Mouse (Mus musculus) heart, embryonic 13.5 days (tissue): ENCODE measurements at regions not wholly inside any gene's neighbourhood (a gene's known extent, or its start where the extent isn't known, plus 50 kb on each side); places are given as distances from the start of the nearest gene placed in this dataset.

Experiments used
- ATAC-seq: fragments of 200-750 bp; cut with Nextera tagmentation; 2 replicates; pipeline ENCODE4 v1.8.0; 2017; ENCODE audit warnings: moderate TSS enrichment; ENCODE audit not compliant: insufficient number of reproducible peaks, low FRiP score, low TSS enrichment; ENCODE audit errors: extremely low read depth
- H3K27ac ChIP-seq: fragments of 300-500 bp; sonication (generic); replicated peaks from 2 replicates; pipeline ENCODE4 v1.5.1; 2015; ENCODE audit warnings: moderate library complexity, mild to moderate bottlenecking, inconsistent platforms
- H3K27me3 ChIP-seq: fragments of 300-500 bp; sonication (generic); replicated peaks from 2 replicates; pipeline ENCODE4 v1.6.1; 2015; ENCODE audit warnings: mild to moderate bottlenecking, inconsistent platforms
- H3K36me3 ChIP-seq: fragments of 300-500 bp; sonication (generic); 2 replicates; pipeline ENCODE4 v1.6.1; 2015; ENCODE audit warnings: mild to moderate bottlenecking, inconsistent platforms
- H3K4me1 ChIP-seq: fragments of 300-500 bp; sonication (generic); 2 replicates; pipeline ENCODE4 v1.6.1; 2015; ENCODE audit warnings: inconsistent platforms
- H3K4me2 ChIP-seq: fragments of 300-500 bp; sonication (generic); 2 replicates; pipeline ENCODE4 v1.6.1; 2015; ENCODE audit warnings: inconsistent platforms, mild to moderate bottlenecking, moderate library complexity
- H3K4me3 ChIP-seq: fragments of 300-500 bp; sonication (generic); 2 replicates; pipeline ENCODE4 v1.5.1; 2015; ENCODE audit warnings: moderate library complexity, mild to moderate bottlenecking, inconsistent platforms
- H3K9ac ChIP-seq: fragments of 300-500 bp; sonication (generic); 2 replicates; pipeline ENCODE4 v1.6.1; 2015; ENCODE audit warnings: inconsistent platforms, mild to moderate bottlenecking, moderate library complexity
- H3K9me3 ChIP-seq: fragments of 300-500 bp; sonication (generic); 2 replicates; pipeline ENCODE4 v1.6.1; 2016; ENCODE audit warnings: inconsistent platforms
- WGBS: fragments of 180-500 bp; shearing (Covaris S2); methylation state at CpG from one replicate; pipeline ENCODE4 v1.1.7; 2015; ENCODE audit warnings: mixed read lengths; 5-methylcytosine and 5-hydroxymethylcytosine counted together

DNA sequence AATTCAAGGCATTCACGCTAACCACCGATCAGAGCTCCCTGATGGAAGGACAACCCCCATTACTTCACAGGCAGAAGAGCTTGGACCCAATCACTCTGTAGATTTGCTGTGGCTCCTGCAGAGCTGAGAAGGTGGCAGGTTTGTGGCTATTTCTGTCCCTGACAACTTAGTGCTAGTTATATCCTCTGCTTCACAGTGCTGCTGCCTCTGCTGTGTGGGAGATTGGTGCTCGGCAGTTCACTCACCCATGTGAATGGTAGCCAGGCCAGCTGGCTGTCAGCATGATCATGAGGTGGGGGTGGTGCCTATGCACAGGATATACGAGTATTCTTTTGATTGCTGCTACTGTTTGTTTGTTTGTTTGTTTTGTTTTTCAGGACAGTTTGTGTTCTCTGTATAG, 113.9 kb downstream of the Gm10131 start:
- Histone ChIP-seq H3K9me3 (no peaks in the 10 kb centered on the region), H3K4me1 (peaks cover 43% of the 10 kb centered on the region), H3K27ac (peak overlapping the region; percentile 91), H3K9ac (peak overlapping the region; percentile 52; the same call in 1 of the 2 replicates), H3K4me2 (peak overlapping the region; percentile 37), H3K27me3 (no peaks in the 10 kb centered on the region), H3K4me3 (no peak overlapping the region), H3K36me3 (no peaks in the 10 kb centered on the region)
- peak; percentile 78; the same call in 1 of the 2 replicates for ATAC-seq
- WGBS: 23% methylated on average over 4 of the region's 4 CpGs

DNA sequence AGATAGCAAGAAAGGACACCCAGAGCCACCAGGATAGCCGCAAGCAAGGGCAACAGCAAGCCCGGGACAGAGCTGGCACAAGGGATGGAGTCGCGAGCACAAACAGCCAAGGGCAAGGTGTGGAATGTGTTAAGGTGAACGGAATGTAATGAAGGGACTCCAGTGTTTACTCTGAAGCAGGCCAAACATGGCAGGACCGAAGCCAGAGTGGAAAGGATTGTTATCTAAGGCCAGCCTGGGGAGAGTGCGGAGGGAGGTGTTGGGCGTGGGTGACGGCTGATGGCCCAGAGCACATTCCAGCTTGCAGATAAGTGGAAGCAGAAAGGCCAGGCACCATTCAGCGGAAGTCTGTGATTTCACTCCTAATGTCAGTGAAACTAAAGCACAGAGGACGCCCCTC, 118.6 kb downstream of the Gm10131 start:
- no peaks in the 10 kb centered on the region for H3K9me3 ChIP-seq
- peak overlapping the region; percentile 60 for H3K9ac ChIP-seq
- H3K4me2 ChIP-seq: peak overlapping the region; percentile 38
- peaks cover 65% of the 10 kb centered on the region for H3K4me1 ChIP-seq
- H3K36me3 ChIP-seq: no peaks in the 10 kb centered on the region
- H3K4me3 ChIP-seq: no peak overlapping the region
- ATAC-seq: peak; percentile 74; the same call in 1 of the 2 replicates
- WGBS: 3% methylated on average over 11 of the region's 11 CpGs
- peak overlapping the region; percentile 98 for H3K27ac ChIP-seq
- H3K27me3 ChIP-seq: no peaks in the 10 kb centered on the region

DNA sequence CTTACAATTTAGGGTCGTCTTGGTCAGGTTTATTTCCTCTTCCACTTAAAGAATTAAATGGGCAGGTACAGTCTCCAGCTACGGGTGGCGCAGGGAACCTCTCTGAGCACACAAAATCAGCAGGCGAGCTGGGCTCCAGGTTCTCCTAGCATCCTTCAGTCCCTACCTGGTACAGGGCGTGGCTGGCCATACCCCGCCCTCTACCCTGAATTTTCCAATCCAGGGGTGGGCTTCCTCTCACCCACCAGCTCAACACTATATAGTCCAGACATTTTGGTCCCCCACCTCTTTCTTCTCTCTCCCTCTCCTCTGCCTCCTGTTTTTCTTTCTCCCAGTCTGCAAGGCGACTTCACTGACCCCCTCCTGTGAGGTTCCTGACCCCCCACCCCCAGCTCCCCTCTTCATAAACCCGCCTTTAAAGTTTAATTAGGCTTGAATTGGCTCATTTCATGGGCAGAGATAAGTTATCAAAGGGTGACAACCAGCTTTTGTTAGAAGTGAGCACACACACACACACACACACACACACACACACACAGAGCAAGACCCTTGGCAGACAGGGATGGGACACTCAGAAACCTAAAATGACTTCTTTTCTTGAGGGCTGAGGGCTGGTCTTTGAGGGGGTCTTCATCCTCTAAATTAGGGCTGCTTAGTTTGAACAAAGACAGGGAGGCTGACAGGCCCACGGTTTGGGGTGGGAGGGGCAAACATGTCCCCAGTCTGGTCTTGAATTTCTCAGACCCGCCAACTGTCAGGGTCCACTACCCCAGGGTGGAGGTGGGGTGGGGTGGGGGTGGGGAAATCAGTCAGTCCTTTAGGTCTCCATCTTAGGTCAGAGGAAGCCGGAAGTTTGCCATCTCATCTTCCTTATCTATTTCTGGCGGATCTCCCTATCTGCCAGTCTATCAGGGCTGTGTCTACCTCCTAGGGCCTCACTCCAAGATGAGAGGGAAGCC, 119.3 kb downstream of the Gm10131 start:
- H3K9ac ChIP-seq: peak overlapping the region; percentile 44
- WGBS: 34% methylated on average over 12 of the region's 12 CpGs

DNA sequence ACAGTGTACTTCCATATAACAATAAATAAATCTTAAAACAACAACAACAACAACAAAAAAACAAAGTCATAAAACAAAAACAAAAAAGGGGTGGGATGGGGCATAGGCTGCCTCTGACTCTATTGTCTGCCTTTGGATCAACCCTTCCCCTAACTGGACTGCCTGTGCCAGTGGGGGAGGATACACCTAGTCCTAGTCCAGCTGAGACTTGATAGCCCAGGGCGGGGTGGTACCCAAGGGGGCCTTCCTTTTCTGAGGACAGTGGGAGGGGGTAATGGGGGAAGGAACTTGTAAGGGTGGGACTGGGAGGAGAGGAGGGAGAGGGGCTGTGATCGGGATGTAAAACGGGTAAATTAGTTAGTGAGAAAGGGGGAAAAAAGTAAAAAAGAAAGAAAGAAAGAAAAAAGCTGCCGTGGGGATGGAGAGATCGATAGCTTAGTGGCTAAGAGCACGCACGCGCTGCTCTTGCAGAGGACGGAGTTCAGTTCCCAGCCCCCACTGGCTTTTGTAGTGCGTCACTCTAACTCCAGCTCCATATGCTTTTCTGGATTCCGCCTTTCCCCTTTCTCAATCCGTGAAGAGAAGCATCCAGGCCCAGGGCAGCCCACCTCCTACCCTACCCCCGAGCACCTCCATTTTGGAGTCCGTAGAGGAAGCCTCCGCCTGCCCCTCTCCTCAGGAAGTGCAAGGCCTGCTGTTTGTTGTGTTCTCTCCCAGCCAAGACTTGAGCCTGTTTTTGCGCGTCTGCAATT, 120.2 kb downstream of the Gm10131 start:
- peak overlapping the region; percentile 37 for H3K9ac ChIP-seq
- no peak overlapping the region for H3K4me3 ChIP-seq
- H3K4me1 ChIP-seq: peaks cover 64% of the 10 kb centered on the region

More for the DNA sequence above, 119.3 kb downstream of the Gm10131 start:
- peak overlapping the region; percentile 98 for H3K27ac ChIP-seq
- no peak for ATAC-seq
- H3K9me3 ChIP-seq: no peaks in the 10 kb centered on the region
- peak overlapping the region; percentile 38 for H3K4me2 ChIP-seq
- H3K4me1 ChIP-seq: peaks cover 66% of the 10 kb centered on the region
- H3K36me3 ChIP-seq: no peaks in the 10 kb centered on the region
- H3K4me3 ChIP-seq: no peak overlapping the region
- H3K27me3 ChIP-seq: no peaks in the 10 kb centered on the region

DNA sequence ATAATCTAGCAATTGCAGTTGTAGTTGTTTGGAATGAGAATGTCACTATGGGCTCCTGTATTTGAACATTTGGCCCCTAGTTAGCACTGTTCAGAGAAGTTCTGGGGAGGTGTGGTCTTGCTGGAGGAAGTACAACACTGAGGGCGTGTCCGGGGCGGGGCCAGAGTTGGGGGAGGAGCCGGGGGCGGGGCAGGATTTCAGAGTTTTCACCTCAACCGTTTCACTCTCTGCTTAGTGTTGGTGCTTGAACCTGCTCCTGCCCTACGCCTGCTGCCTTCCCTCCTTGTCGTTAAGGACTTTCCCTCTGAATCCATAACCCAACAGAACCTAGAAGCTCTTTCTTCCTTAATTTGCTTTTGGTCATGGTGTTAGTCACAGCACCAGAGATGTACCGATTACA, 121.5 kb downstream of the Gm10131 start:
- Histone ChIP-seq H3K4me1 (peaks cover 51% of the 10 kb centered on the region), H3K27me3 (no peaks in the 10 kb centered on the region), H3K36me3 (no peaks in the 10 kb centered on the region), H3K4me3 (no peak overlapping the region), H3K27ac (0 out of 2 replicates have a peak overlapping the region, but pooled peaks have one; percentile 8), H3K9ac (no peak overlapping the region), H3K9me3 (no peaks in the 10 kb centered on the region), H3K4me2 (no peak overlapping the region)
- 63% methylated on average over 9 of the region's 9 CpGs for WGBS
- no peak for ATAC-seq

More for the DNA sequence above, 120.2 kb downstream of the Gm10131 start:
- Histone ChIP-seq H3K4me2 (peak overlapping the region; percentile 14), H3K9me3 (no peaks in the 10 kb centered on the region), H3K27ac (peak overlapping the region; percentile 98), H3K27me3 (no peaks in the 10 kb centered on the region), H3K36me3 (no peaks in the 10 kb centered on the region)
- ATAC-seq: no peak
- WGBS: 30% methylated on average over 17 of the region's 17 CpGs

DNA sequence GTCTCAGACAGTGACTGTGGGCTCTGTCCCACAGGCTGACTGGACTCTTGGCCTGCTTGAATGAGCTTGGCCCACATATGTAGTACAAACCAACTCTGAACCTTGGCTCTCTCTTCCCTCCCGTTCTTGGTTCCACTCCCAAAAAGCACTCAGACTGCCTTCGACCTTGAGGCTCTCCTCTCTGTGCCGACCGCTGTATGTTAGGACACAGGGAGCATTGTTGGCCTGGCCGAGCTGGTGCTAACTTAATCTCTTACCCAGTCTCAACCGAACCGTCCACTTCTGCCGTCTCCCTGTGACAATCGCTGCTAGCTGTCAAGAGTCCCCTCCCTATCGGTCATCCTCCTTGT, 123.8 kb downstream of the Gm10131 start:
- 32% methylated on average over 10 of the region's 10 CpGs for WGBS
- 0 out of 2 replicates have a peak overlapping the region, but pooled peaks have one; percentile 37 for H3K9ac ChIP-seq
- no peaks in the 10 kb centered on the region for H3K36me3 ChIP-seq
- peaks cover 29% of the 10 kb centered on the region for H3K4me1 ChIP-seq
- no peaks in the 10 kb centered on the region for H3K27me3 ChIP-seq
- ATAC-seq: no peak
- no peaks in the 10 kb centered on the region for H3K9me3 ChIP-seq
- H3K4me3 ChIP-seq: no peak overlapping the region
- H3K4me2 ChIP-seq: no peak overlapping the region
- H3K27ac ChIP-seq: peak overlapping the region; percentile 75

DNA sequence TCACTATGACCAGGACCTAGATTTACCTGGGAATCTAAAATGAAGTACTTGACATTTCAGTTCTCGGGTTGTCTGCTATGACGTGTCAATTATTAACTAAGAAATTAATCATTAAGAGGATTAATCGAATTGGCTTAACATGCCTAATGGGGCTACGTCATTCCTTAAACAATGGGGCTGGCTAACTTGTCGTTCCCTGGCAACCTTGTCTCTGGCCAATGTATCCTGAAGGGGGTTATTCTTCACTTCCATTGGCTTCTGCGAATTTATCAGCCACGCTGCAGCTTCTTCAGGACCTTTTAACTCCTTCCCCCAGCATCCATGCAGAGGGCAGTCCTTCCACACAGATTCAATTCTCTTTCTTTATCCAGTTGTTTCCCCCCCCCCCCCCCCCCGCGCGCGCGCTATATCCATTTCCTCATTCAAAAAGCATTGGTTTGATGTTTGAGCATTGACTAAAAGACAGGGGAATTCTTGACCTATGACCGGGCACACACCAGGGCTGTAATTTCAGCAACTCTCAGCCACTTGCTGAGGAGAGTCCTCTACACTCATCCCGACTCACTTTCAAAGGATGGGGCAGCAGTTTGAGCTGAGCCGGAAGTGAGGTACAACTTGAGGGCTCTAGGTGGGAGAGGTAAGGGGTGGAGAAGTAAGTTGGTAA, 124.3 kb downstream of the Gm10131 start:
- Histone ChIP-seq H3K4me1 (peaks cover 24% of the 10 kb centered on the region), H3K9me3 (no peaks in the 10 kb centered on the region), H3K4me3 (no peak overlapping the region), H3K9ac (no peak overlapping the region), H3K4me2 (no peak overlapping the region), H3K27me3 (no peaks in the 10 kb centered on the region), H3K36me3 (no peaks in the 10 kb centered on the region), H3K27ac (peak overlapping the region; percentile 75)
- no peak for ATAC-seq
- WGBS: 74% methylated on average over 15 of the region's 15 CpGs

DNA sequence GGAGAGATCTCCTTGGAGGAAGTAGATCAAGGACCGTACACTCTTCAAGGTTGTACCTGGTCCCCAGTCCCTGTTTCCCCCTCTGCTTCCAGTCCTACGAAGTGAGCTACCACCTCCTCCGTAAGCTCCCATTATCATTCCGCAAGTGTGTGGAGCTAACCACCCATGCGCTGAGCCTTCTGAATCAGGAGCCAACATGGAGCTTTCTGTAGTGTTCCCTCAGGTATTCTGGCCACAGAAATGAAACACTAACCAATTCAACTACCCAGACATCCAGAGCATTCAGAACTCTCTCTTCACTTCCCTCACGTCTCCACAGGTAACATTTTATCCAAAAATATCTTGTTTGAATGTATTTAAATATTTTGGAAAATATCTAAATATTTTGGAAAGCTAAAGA, 124.9 kb downstream of the Gm10131 start:
- H3K4me3 ChIP-seq: no peak overlapping the region
- no peaks in the 10 kb centered on the region for H3K27me3 ChIP-seq
- no peak for ATAC-seq
- peaks cover 19% of the 10 kb centered on the region for H3K4me1 ChIP-seq
- H3K9ac ChIP-seq: no peak overlapping the region
- no peak overlapping the region for H3K4me2 ChIP-seq
- no peaks in the 10 kb centered on the region for H3K36me3 ChIP-seq
- WGBS: 91% methylated on average over 6 of the region's 6 CpGs
- no peak overlapping the region for H3K27ac ChIP-seq
- no peaks in the 10 kb centered on the region for H3K9me3 ChIP-seq

DNA sequence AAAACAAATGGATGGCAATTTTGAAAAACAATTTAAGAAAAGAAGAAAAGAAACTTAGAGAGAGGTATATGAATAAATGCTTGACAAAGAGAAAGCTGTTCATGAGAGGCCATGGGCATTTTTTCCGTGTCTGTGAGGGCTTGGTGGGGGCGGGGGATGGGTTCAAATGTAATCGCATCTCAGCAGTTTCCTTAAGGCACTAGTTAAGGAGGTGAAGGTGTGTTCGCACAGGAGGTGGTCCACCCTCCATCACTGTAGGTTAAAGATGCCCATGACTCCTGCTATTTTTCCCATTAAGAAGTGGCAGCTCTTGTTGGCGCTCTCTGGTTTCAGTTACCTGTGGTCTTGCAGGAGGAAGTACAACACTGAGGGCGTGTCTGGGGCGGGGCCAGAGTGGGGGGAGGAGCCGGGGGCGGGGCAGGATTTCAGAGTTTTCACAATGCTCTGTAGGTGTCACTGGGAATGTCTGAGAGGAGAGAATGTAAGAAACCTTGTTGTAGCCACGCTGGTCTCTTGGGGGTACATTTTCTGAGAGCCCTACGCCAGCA, 126.0 kb downstream of the Gm10131 start:
- ATAC-seq: no peak
- peaks cover 19% of the 10 kb centered on the region for H3K4me1 ChIP-seq
- H3K27ac ChIP-seq: no peak overlapping the region
- WGBS: 60% methylated on average over 11 of the region's 11 CpGs
- H3K36me3 ChIP-seq: no peaks in the 10 kb centered on the region
- H3K9ac ChIP-seq: no peak overlapping the region
- H3K27me3 ChIP-seq: no peaks in the 10 kb centered on the region
- H3K4me2 ChIP-seq: no peak overlapping the region
- H3K4me3 ChIP-seq: no peak overlapping the region
- H3K9me3 ChIP-seq: no peaks in the 10 kb centered on the region

DNA sequence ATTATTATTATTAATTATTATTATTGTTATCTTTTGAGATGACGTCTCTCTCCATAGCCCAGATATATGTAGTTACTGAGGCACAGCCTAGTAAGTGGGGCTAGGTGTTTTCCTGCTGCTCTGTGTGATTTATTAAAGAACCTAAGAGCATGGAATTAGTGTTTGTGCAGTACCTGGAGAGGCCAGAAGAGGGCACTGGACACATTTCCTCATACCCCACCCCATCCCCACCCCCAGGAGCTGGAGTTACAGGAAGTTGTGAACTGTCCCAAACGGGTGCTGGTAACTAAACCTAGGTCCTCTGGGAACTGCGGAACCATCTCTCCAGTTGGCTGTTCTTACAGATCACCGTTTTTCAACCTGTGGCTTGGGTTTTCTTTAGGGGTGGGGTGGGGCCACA, 129.9 kb downstream of the Gm10131 start:
- Histone ChIP-seq H3K27ac (no peak overlapping the region), H3K9ac (no peak overlapping the region), H3K4me2 (no peak overlapping the region), H3K27me3 (no peaks in the 10 kb centered on the region), H3K4me1 (peaks cover 32% of the 10 kb centered on the region), H3K9me3 (no peaks in the 10 kb centered on the region), H3K36me3 (no peaks in the 10 kb centered on the region), H3K4me3 (no peak overlapping the region)
- WGBS: 76% methylated on average over 4 of the region's 4 CpGs
- ATAC-seq: no peak

DNA sequence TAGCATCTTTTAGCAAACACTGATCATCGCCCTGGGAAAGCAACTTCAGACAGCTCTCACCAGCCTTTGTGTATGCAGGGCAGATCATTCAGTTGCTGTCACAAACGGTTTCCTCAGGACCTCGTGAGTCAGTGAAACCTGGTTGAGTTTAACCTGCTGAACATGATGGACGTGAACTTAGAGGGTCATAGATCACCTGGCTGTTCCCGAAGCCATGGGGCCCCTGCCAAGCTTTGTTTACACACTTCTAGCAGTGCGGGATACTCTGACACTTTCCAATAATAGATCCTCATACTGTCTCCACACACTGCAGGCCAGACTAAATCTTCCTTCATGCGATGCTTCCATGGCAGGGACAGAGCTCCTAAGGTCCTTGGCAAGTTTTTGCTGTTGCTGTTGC, 130.5 kb downstream of the Gm10131 start:
- no peaks in the 10 kb centered on the region for H3K36me3 ChIP-seq
- no peak overlapping the region for H3K4me3 ChIP-seq
- H3K4me2 ChIP-seq: no peak overlapping the region
- H3K9me3 ChIP-seq: no peaks in the 10 kb centered on the region
- no peak for ATAC-seq
- no peak overlapping the region for H3K9ac ChIP-seq
- 46% methylated on average over 7 of the region's 7 CpGs for WGBS
- peaks cover 32% of the 10 kb centered on the region for H3K4me1 ChIP-seq
- H3K27ac ChIP-seq: peak overlapping the region; percentile 92
- no peaks in the 10 kb centered on the region for H3K27me3 ChIP-seq
